Mouse (Mus musculus): ENCODE measurements around the gene Phf5a. TPM values are rescaled to one million over a fixed set of nuclear protein-coding genes. Genes with fewer than 3 reads are reported as not detected.
"Not testable (repeated sequence)": the region's sequence is repeated elsewhere in the genome, so short reads cannot be mapped to it uniquely, and the experiment has no call there.

Gene Phf5a
- polyA plus RNA-seq, 1 experiment, result 67.3 TPM

DNA sequence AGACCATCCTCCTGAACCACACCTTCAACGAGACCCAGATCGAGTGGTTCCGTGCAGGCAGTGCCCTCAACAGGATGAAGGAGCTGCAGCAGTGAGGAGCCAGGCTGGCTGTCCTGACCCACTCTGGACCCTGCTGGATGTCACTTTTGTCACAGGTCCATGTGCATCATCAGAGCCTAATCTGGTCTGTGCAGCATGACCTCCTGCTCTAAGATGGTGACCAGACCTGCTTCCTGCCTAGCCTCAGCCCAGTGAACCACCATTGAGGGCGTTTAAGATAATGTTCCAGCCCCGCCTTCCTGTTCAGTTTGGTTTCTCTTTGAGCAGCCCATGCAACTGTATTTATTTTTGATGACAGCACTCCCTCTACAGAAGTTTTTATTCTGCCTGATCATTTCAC is 43.0 kb upstream of the Phf5a start:
- no peaks in the 10 kb centered on the region for H3K27me3 ChIP-seq (ENCODE audit: control insufficient read depth, insufficient read depth, low read length)
- no peak for TF ChIP-seq CTCF (IDR thresholded peaks at IDR 0.05; ENCODE audit: borderline replicate concordance, insufficient read depth, low read depth, low read length)
- TF ChIP-seq POLR2A (IDR thresholded peaks at IDR 0.05; ENCODE audit: borderline replicate concordance, insufficient read depth, low read length), result no peak
- 83% methylated on average over 5 of the region's 5 CpGs for whole genome bisulfite sequencing

GRCm38 (mm10) chr15:81912498-81912897 is 40.8 kb upstream of the Phf5a start:
- Histone ChIP-seq H3K27me3 (ENCODE audit: control insufficient read depth, insufficient read depth, low read length) (no peaks in the 10 kb centered on the region), H3K27ac (ENCODE audit: insufficient read depth, low read length) (no peak overlapping the region), H3K4me3 (replicated peaks; ENCODE audit: insufficient read depth, low read depth, low read length) (no peak overlapping the region), H3K4me1 (ENCODE audit: control insufficient read depth, insufficient read depth, low read length) (0 out of 2 replicates have a peak, but pooled peaks cover under 1% of the 10 kb centered on the region)
- DNase-seq, result no peak
- WGBS, result 52% methylated on average over 2 of the region's 2 CpGs
- no peak for TF ChIP-seq CTCF (IDR thresholded peaks at IDR 0.05; ENCODE audit: borderline replicate concordance, insufficient read depth, low read depth, low read length)

More for the DNA sequence above, 43.0 kb upstream of the Phf5a start:
- Histone ChIP-seq H3K27ac (ENCODE audit: insufficient read depth, low read length) (no peak overlapping the region), H3K4me3 (replicated peaks; ENCODE audit: insufficient read depth, low read depth, low read length) (no peak overlapping the region), H3K4me1 (ENCODE audit: control insufficient read depth, insufficient read depth, low read length) (peaks cover 19% of the 10 kb centered on the region)
- DNase-seq, result no peak

DNA sequence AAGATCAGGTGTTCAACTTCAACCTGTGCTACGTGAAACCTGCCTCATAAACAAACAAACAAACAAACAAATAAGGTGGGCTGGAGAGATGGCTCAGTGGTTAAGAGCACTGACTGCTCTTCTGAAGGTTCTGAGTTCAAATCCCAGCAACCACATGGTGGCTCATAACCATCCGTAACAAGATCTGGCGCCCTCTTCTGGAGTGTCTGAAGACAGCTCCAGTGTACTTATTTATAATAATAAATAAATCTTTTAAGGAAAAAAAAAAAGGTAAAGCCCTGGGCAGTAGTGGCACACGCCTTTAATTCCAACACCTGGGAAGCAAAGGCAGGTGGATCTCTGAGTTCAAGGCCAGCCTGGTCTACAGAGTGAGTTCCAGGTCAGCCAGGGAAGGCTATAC is 37.1 kb upstream of the Phf5a start:
- not testable (repeated sequence) for H3K27me3 ChIP-seq (ENCODE audit: control insufficient read depth, insufficient read depth, low read length); H3K4me3 ChIP-seq (replicated peaks; ENCODE audit: insufficient read depth, low read depth, low read length); DNase-seq; H3K27ac ChIP-seq (ENCODE audit: insufficient read depth, low read length); H3K4me1 ChIP-seq (ENCODE audit: control insufficient read depth, insufficient read depth, low read length)
- WGBS, result 88% methylated on average over 4 of the region's 4 CpGs

GRCm38 (mm10) chr15:81907953-81908352 is 36.2 kb upstream of the Phf5a start:
- no peak for TF ChIP-seq CTCF (IDR thresholded peaks at IDR 0.05; ENCODE audit: borderline replicate concordance, insufficient read depth, low read depth, low read length)
- no peak for TF ChIP-seq POLR2A (IDR thresholded peaks at IDR 0.05; ENCODE audit: borderline replicate concordance, insufficient read depth, low read length)
- Histone ChIP-seq H3K4me1 (ENCODE audit: control insufficient read depth, insufficient read depth, low read length) (peaks cover 3% of the 10 kb centered on the region; the same call in 1 of the 2 replicates), H3K27me3 (ENCODE audit: control insufficient read depth, insufficient read depth, low read length) (no peaks in the 10 kb centered on the region), H3K27ac (ENCODE audit: insufficient read depth, low read length) (no peak overlapping the region), H3K4me3 (replicated peaks; ENCODE audit: insufficient read depth, low read depth, low read length) (no peak overlapping the region)
- 86% methylated on average over 8 of the region's 8 CpGs for WGBS
- DNase-seq, result no peak

DNA sequence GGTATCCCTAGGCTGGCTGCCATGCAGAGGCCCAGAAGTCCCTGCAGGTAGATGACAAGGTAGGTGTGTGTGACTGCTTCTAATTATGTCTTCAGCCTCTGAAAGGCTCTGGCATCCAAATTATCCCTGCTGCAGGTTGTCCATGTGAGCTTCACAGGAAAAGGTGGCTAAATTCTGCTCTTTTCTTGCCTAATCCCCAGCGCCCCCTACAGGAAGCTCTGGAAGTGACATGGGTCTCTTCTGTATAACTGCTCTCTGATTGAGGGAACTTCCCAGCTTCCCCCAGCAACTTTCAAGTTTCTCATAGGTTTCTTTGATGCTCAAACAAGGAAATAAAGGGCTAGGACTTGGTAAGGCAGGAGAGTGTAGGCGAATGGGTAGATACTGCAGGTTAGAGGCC is 33.2 kb upstream of the Phf5a start:
- no peaks in the 10 kb centered on the region for H3K27me3 ChIP-seq (ENCODE audit: control insufficient read depth, insufficient read depth, low read length)
- H3K4me1 ChIP-seq (ENCODE audit: control insufficient read depth, insufficient read depth, low read length), result peaks cover 9% of the 10 kb centered on the region
- WGBS, result 31% methylated on average over 2 of the region's 2 CpGs
- peak; percentile 67 to 79 for DNase-seq
- no peak overlapping the region for H3K27ac ChIP-seq (ENCODE audit: insufficient read depth, low read length)
- no peak overlapping the region for H3K4me3 ChIP-seq (replicated peaks; ENCODE audit: insufficient read depth, low read depth, low read length)
- TF ChIP-seq CTCF (IDR thresholded peaks at IDR 0.05; ENCODE audit: borderline replicate concordance, insufficient read depth, low read depth, low read length) (peak; percentile 68), POLR2A (IDR thresholded peaks at IDR 0.05; ENCODE audit: borderline replicate concordance, insufficient read depth, low read length) (no peak)

DNA sequence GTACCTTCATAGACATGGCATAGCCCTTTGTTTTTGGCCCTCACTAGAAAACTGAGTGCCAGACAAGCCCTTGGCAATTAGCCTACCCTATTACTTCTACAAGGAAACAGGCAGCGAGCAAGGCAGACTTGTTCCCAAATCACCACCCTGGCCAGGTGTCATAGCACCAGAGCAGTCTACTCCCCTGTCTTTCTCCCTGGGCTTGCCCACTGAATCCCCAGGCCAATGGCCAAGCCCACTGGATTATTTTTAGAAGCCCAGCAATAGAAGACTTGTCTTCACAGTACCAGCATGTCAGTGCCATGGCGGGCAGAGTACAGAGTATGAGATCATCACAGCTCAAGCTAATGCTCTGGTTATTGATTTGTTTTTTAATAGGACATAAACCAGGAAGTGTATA is 27.0 kb upstream of the Phf5a start:
- peak overlapping the region; percentile 61 for H3K27ac ChIP-seq (ENCODE audit: insufficient read depth, low read length)
- TF ChIP-seq POLR2A (IDR thresholded peaks at IDR 0.05; ENCODE audit: borderline replicate concordance, insufficient read depth, low read length) (no peak), CTCF (IDR thresholded peaks at IDR 0.05; ENCODE audit: borderline replicate concordance, insufficient read depth, low read depth, low read length) (no peak)

GRCm38 (mm10) chr15:81897607-81898285 is 26.0 kb upstream of the Phf5a start:
- H3K27ac ChIP-seq (ENCODE audit: insufficient read depth, low read length), result no peak overlapping the region
- TF ChIP-seq POLR2A (IDR thresholded peaks at IDR 0.05; ENCODE audit: borderline replicate concordance, insufficient read depth, low read length) (no peak), CTCF (IDR thresholded peaks at IDR 0.05; ENCODE audit: borderline replicate concordance, insufficient read depth, low read depth, low read length) (no peak)
- WGBS, result 91% methylated on average over 5 of the region's 5 CpGs
- H3K4me3 ChIP-seq (replicated peaks; ENCODE audit: insufficient read depth, low read depth, low read length), result no peak overlapping the region
- no peaks in the 10 kb centered on the region for H3K27me3 ChIP-seq (ENCODE audit: control insufficient read depth, insufficient read depth, low read length)
- DNase-seq, result no peak
- H3K4me1 ChIP-seq (ENCODE audit: control insufficient read depth, insufficient read depth, low read length), result peaks cover 18% of the 10 kb centered on the region

More for the DNA sequence above, 27.0 kb upstream of the Phf5a start:
- Histone ChIP-seq H3K4me1 (ENCODE audit: control insufficient read depth, insufficient read depth, low read length) (peaks cover 18% of the 10 kb centered on the region), H3K27me3 (ENCODE audit: control insufficient read depth, insufficient read depth, low read length) (no peaks in the 10 kb centered on the region), H3K4me3 (replicated peaks; ENCODE audit: insufficient read depth, low read depth, low read length) (no peak overlapping the region)
- peak; percentile 50 to 79 for DNase-seq
- WGBS, result 4% methylated on average over 2 of the region's 2 CpGs

DNA sequence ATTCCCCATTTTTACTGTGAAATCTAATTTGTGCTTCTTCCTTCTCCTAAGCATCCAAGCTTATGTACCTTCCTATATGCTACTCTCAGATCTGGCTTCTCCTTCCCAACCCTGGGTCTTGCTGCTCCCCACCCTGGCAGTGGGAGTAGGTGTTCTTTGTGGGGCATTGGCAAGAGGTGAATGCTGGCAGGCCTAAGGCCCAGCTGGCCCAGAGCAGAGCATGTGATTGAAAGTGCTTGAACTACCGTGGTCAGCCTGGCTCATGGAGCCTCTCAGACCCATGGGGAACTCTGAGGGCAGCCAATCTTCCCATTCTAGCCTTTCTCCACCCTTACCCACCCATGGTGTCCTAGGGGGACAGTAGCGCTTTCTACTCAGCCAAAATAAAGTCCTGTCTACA is 24.7 kb upstream of the Phf5a start:
- Histone ChIP-seq H3K27me3 (ENCODE audit: control insufficient read depth, insufficient read depth, low read length) (no peaks in the 10 kb centered on the region), H3K4me1 (ENCODE audit: control insufficient read depth, insufficient read depth, low read length) (peaks cover 16% of the 10 kb centered on the region), H3K27ac (ENCODE audit: insufficient read depth, low read length) (peak overlapping the region; percentile 23; the same call in 1 of the 2 replicates), H3K4me3 (replicated peaks; ENCODE audit: insufficient read depth, low read depth, low read length) (no peak overlapping the region)
- 13% methylated on average over 2 of the region's 2 CpGs for WGBS
- TF ChIP-seq POLR2A (IDR thresholded peaks at IDR 0.05; ENCODE audit: borderline replicate concordance, insufficient read depth, low read length), result no peak
- no peak for TF ChIP-seq CTCF (IDR thresholded peaks at IDR 0.05; ENCODE audit: borderline replicate concordance, insufficient read depth, low read depth, low read length)
- DNase-seq, result peak in 1 of 2 experiments; percentile 39

Data from cerebellum, adult 2 months (tissue).